Mouse (Mus musculus) hindbrain, embryonic 10.5 days (tissue): Measurements from ENCODE around the gene Nsl1. TPM values are rescaled to one million over a fixed set of nuclear protein-coding genes. Genes with fewer than 3 reads are reported as not detected.
"Not testable (repeated sequence)": the region's sequence is repeated elsewhere in the genome, so short reads cannot be mapped to it uniquely, and the experiment has no call there.

Source experiments
- DNase-seq: peaks from one replicate; pipeline ENCODE4 v3.0.0-alpha.2; 2017; ENCODE audit warnings: low spot score
- H3K27ac ChIP-seq: fragments of 300-500 bp; sonication (generic); 2 replicates; pipeline ENCODE4 v1.5.1; 2016; ENCODE audit warnings: mild to moderate bottlenecking, moderate library complexity
- H3K27me3 ChIP-seq: fragments of 300-500 bp; sonication (generic); 2 replicates; pipeline ENCODE4 v1.6.1; 2016; ENCODE audit warnings: mild to moderate bottlenecking; ENCODE audit not compliant: poor library complexity, insufficient read depth, severe bottlenecking
- H3K36me3 ChIP-seq: fragments of 300-500 bp; sonication (generic); 2 replicates; pipeline ENCODE4 v1.6.1; 2016; ENCODE audit warnings: mild to moderate bottlenecking, moderate library complexity
- H3K4me1 ChIP-seq: fragments of 300-500 bp; sonication (generic); replicated peaks from 2 replicates; pipeline ENCODE4 v1.6.1; 2016; ENCODE audit warnings: mild to moderate bottlenecking
- H3K4me3 ChIP-seq: fragments of 300-500 bp; sonication (generic); 2 replicates; pipeline ENCODE4 v1.5.1; 2016; ENCODE audit warnings: mild to moderate bottlenecking, moderate library complexity
- H3K9me3 ChIP-seq: fragments of 300-500 bp; sonication (generic); 2 replicates; pipeline ENCODE4 v1.6.1; 2016; ENCODE audit warnings: mild to moderate bottlenecking, moderate library complexity
- WGBS: fragments of 180-500 bp; shearing (Covaris S2); methylation state at CpG from one replicate; pipeline ENCODE4 v1.1.7; 2016; 5-methylcytosine and 5-hydroxymethylcytosine counted together
- polyA plus RNA-seq: library from polyadenylated mRNA; unstranded; fragments of >200 nt; fragmentation: Nextera tagmentation; extraction: Ambion mirVana; gene quantifications from 2 replicates; pipeline ENCODE4 v1.2.1, GENCODE M21; 2016

The Nsl1 gene
- polyA plus RNA-seq: 25.5 and 31.0 TPM in 2 replicates

DNA sequence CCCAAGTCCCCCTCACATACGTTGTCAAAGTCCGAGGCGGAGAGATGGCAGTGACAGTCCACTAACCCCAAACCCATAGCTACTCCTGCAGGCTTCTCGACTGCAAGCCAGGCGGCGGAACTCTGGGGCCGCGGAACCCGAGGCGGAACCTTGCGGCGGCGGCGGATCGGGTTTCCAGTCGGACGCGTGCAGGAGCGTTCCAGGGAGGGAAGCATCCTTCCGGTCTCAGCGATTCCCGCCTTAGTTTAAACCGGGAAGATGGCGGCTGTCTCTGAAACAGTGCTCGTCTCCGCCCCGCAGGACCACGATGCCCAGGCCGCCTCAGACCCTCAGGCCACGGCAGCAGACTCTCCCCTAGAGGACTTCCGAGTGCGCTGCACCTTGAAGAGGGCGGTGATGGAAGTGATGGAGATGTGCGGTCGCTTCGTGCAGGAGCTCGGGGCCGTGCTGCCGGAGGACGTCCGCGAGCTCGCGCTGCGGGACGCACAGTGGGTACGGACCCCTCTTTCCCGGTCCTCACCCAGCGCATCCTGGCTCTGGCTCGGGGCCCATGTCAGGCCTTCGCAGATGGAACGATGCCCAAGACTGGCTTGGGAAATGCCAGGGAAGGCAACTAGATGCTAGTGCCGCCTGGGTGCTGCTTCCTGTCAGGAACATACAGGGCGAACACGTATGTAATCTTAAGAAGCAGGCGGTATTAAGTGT lies at the start of gene Nsl1, which contains the start of gene Tatdn3:
TSS of gene Nsl1 (plus strand) at position 232 of the 705 bp plus-strand sequence.
TSS of gene Tatdn3 (minus strand) at position 152 of the 705 bp plus-strand sequence.
- peak within 1 kb of the TSS; percentile 88 for H3K4me3 ChIP-seq
- under 1% methylated on average over 56 of the region's 56 CpGs for WGBS
- peak; percentile 88 for DNase-seq
- peaks cover 27% of the 10 kb centered on the region for H3K4me1 ChIP-seq
- peaks cover 33% of the 10 kb centered on the region for H3K36me3 ChIP-seq
- no peaks in the 10 kb centered on the region; the same call in 1 of the 2 replicates for H3K27me3 ChIP-seq
- H3K9me3 ChIP-seq: no peaks in the 10 kb centered on the region
- H3K27ac ChIP-seq: peak within 1 kb of the TSS; percentile 95

DNA sequence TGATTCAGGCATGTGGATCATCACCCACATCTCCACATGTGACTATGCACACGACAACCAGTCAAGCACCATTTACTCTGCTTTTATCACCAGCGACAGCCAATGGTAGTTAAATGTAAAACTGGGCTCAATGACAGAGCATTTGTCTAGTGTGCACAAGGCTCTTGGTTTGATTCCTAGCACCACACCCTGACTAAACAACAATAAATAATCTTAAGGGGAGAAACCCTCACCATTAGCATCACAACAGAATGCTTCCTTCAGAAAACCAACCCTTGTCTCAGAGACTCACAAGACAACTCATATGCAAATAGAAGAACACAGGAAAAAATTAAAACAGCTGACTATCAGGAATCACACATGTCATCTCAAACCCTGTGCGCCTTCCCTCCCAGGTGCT lies 48.5 kb upstream of the Nsl1 start:
- H3K4me1 ChIP-seq: no peaks in the 10 kb centered on the region
- no peaks in the 10 kb centered on the region for H3K27me3 ChIP-seq
- H3K27ac ChIP-seq: no peak overlapping the region
- H3K36me3 ChIP-seq: peaks cover 61% of the 10 kb centered on the region
- H3K4me3 ChIP-seq: no peak overlapping the region
- WGBS: 92% methylated on average over 3 of the region's 3 CpGs
- no peak for DNase-seq
- no peaks in the 10 kb centered on the region for H3K9me3 ChIP-seq

DNA sequence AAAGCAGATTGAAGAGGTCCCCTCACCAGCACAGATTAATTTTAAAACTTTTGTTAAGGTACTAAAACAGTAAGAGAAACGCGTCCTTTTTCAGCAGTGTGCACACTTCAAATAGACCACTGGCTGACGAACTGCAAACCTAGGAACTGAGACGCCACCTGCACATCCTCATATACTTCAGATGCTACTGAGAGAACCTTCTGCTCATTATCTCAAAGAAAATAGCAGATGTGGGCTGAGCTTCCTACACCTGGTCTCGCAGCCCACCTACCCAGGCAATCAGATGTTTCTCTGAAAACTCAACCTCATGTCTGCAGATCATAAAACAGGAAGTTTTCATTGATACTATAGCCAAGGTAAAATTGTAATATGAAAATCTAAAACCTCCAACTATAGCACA lies 43.0 kb upstream of the Nsl1 start:
- DNase-seq: no peak
- peaks cover 6% of the 10 kb centered on the region for H3K4me1 ChIP-seq
- WGBS: 96% methylated on average over 5 of the region's 5 CpGs
- H3K27ac ChIP-seq: no peak overlapping the region
- no peak overlapping the region for H3K4me3 ChIP-seq
- H3K9me3 ChIP-seq: no peaks in the 10 kb centered on the region
- peaks cover 21% of the 10 kb centered on the region for H3K36me3 ChIP-seq
- no peaks in the 10 kb centered on the region for H3K27me3 ChIP-seq

DNA sequence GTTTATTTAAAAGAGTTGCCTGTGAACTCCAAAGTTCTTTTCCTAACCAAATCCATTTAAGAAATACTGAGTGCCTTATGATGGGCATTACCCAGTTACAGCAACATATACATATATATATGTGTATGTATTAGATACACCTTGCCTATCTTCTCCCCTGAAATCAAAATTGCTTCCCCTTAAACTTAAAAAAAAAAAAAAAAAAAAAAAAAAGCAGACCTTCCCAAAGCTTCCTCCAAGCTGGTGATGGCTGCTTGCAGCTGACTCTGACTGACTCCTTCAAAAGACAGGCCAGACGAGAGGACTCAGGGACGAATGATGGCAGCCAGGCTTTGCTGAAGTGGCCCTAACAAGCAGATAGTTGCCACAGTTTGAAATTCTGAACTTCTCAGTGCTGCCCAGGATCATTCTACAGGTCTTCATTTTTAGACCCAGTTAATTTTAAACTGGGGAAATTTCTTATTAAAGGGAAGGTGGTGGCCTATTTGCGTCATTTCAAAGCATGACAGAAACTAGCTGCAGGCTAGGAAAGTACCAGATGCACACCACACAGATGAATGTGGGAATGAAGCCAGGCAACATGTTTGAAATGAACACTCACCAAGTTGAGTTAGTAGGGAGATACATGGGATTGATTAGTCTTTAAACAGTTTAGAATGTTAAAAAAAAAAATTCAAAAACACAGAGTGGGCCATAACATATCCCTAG lies 42.4 kb upstream of the Nsl1 start:
- H3K27ac ChIP-seq: no peak overlapping the region
- DNase-seq: no peak

DNA sequence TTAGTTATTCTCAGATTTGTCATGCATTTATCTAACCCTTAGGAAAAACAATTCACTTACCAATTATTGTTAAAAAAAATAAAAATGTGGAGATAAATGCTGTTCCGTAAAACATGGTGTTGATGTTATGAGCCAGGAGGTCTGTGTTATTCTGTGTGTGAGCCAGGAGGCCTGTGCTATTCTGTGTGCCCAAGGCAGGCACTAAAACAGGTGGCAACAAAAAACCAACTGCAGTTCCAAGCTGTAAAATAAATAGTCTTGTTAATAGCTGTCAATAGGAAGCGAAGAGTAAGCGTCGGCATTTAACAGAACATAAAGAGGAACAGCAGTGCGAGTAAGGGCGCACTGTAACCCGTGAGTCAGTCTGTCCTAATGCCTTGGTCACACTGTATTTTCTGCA lies 41.8 kb upstream of the Nsl1 start:
- 92% methylated on average over 7 of the region's 7 CpGs for WGBS
- H3K4me1 ChIP-seq: peaks cover 18% of the 10 kb centered on the region
- no peaks in the 10 kb centered on the region for H3K27me3 ChIP-seq
- H3K4me3 ChIP-seq: no peak overlapping the region
- no peak for DNase-seq
- H3K36me3 ChIP-seq: peaks cover 14% of the 10 kb centered on the region
- H3K9me3 ChIP-seq: no peaks in the 10 kb centered on the region
- H3K27ac ChIP-seq: no peak overlapping the region

More for the DNA sequence above, 42.4 kb upstream of the Nsl1 start:
- H3K36me3 ChIP-seq: peaks cover 15% of the 10 kb centered on the region
- no peaks in the 10 kb centered on the region for H3K9me3 ChIP-seq
- H3K4me1 ChIP-seq: peaks cover 12% of the 10 kb centered on the region
- no peak overlapping the region for H3K4me3 ChIP-seq
- H3K27me3 ChIP-seq: no peaks in the 10 kb centered on the region
- WGBS: 94% methylated on average over 3 of the region's 3 CpGs

DNA sequence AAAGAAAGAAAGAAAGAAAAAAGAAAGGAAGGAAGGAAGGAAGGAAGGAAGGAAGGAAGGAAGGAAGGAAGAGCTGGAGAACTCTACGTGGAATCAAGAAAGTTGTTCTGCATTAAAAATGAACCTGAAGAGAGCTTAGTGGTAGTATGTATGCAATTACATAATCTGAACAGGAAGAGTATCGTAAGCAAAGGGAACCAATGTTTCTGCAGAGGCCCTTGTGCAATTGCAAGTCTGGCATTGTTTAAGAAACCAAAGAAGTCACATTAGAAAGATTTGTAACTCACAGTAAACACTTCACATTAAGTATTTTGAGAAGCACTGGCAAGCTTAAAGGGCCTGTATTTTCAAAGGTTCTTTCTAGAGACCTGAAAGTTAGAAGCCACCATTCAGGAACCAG lies 39.7 kb upstream of the Nsl1 start:
- Histone ChIP-seq H3K27me3 (no peaks in the 10 kb centered on the region), H3K9me3 (no peaks in the 10 kb centered on the region), H3K36me3 (peaks cover 14% of the 10 kb centered on the region), H3K27ac (no peak overlapping the region), H3K4me1 (peaks cover 31% of the 10 kb centered on the region), H3K4me3 (no peak overlapping the region)
- 93% methylated on average over 2 of the region's 2 CpGs for WGBS
- DNase-seq: no peak

DNA sequence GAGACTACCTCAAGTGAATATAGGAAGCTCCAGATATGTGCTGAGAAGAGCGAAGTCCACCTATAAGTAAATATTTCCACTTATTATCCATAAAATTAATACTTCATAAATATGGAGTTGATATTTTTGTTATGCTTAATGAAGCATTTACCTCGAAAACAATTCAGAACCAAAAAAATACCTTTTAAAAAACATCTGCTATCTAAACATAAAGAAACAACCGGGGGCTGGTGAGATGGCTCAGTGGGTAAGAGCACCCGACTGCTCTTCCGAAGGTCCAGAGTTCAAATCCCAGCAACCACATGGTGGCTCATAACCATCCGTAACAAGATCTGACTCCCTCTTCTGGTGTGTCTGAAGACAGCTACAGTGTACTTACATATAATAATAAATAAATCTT lies 39.0 kb upstream of the Nsl1 start:
- H3K4me1 ChIP-seq: peaks cover 31% of the 10 kb centered on the region
- not testable (repeated sequence) for H3K9me3 ChIP-seq, H3K4me3 ChIP-seq, DNase-seq, H3K27me3 ChIP-seq, H3K27ac ChIP-seq
- H3K36me3 ChIP-seq: peaks cover 14% of the 10 kb centered on the region
- WGBS: 96% methylated on average over 6 of the region's 6 CpGs

DNA sequence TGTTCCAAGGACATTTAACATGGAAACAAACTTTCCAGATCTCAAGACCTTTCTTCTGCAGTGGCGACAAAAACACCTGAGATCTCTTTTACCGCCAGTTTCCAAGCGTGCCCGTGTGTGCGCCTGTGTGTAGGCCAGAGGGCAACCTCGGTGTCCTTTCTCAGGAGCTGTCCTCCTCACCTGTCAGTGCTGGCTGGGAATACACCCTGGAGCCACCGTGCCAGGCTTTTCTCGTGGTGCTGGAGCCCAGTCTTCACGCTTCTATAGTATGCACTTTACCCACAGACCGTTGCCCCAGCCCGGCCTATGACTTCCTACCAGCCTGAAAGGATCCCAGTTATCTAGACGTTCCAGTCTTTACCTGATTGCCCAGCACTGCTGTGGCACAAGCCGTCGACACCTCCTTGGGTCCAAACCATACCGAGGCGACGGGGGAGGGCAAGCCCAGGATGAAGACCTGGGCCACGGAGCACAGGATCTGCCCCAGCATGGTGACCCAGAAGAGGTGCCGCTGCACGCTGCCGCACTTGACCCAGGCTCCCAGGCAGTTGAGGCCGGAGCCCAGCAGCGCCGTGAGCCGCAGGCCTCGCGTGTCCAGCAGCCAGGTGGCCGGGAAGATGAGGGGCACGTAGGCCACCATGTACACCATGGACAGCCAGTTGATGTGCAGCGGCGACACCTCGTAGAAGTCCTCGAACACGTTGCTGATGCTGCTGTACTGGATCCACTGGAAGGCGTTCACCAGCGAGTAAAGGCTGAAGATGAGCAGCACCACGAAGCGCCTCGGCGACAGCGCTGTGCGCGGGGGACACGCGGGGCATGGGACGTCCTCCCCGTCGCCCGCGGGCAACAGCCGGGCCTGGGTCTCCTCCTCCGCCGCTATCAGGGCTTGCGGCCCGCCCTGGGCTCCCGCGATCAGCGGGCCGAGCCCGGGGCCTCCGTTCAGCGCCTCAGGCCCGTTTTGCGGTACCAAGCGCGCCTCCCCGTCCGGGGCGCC lies 37.5 kb upstream of the Nsl1 start:
- Histone ChIP-seq H3K4me1 (peaks cover 31% of the 10 kb centered on the region), H3K36me3 (peaks cover 10% of the 10 kb centered on the region)

DNA sequence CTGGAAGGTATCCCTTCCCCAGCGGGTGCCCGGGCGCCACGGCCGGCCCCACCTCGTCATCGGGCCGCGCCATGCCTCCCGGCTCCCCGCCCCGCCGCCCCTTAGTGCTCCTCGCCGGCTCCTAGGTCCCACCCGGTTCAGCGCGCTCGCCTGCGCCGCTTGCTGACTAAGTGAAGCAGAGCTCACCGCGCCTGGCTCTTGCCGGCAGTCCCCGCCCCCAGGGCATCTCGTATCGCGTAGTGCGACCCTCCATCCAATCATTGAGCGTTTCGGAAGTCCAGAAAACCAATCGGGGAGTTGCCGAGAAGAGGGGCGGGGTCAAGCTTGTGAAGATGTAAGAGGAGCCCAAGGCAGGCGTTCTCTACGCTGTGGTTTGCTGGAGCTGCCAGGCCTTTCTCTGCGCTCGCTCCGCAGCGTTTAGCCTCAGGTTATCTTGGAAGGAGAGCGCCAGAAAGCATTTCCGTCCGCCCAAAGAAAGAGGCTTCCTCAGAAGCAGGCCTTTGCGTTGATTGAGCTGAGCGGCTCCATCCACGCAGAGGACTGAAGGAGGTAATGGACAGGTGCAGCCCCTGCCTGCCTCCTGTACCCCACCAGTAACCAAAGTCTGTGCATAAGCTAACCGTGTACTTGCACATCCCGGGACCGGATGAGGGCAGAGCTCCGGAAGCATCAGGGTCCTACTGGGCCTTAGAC lies 36.6 kb upstream of the Nsl1 start, which contains the start of gene Flvcr1:
TSS of gene Flvcr1 (minus strand) at position 138 of the 693 bp plus-strand sequence.
- peak within 1 kb of the TSS; percentile 71 for H3K4me3 ChIP-seq
- H3K27me3 ChIP-seq: no peaks in the 10 kb centered on the region
- peaks cover 10% of the 10 kb centered on the region for H3K36me3 ChIP-seq
- no peaks in the 10 kb centered on the region for H3K9me3 ChIP-seq
- DNase-seq: peak; percentile 99
- peak within 1 kb of the TSS; percentile 93 for H3K27ac ChIP-seq
- under 1% methylated on average over 50 of the region's 50 CpGs for WGBS
- H3K4me1 ChIP-seq: peaks cover 31% of the 10 kb centered on the region

More for the DNA sequence above, 37.5 kb upstream of the Nsl1 start:
- Histone ChIP-seq H3K4me3 (peak overlapping the region; percentile 71), H3K27ac (peak overlapping the region; percentile 93), H3K27me3 (no peaks in the 10 kb centered on the region), H3K9me3 (no peaks in the 10 kb centered on the region)
- DNase-seq: no peak
- WGBS: 2% methylated on average over 69 of the region's 69 CpGs

DNA sequence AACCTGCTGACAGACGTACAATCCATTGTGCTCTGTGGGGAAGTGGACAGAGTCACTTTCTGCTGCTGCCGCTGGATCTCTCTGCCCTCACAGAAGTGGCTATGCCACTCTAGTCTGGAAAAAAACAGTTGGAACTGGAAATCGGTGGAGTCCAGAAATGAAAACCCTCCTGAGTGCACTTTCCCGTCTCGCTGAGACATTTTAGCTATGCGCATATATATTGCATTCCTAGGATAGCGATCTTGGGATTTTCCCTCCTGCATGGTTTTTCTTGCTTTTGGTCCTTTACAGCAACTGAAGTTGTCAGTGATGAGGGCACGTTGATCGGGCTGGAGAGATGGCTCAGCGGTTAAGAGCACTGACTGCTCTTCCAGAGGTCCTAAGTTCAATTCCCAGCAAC lies 32.6 kb upstream of the Nsl1 start:
- Histone ChIP-seq H3K9me3 (no peaks in the 10 kb centered on the region), H3K36me3 (no peaks in the 10 kb centered on the region), H3K4me3 (no peak overlapping the region), H3K27me3 (no peaks in the 10 kb centered on the region), H3K4me1 (peaks cover 20% of the 10 kb centered on the region), H3K27ac (no peak overlapping the region)
- WGBS: 73% methylated on average over 10 of the region's 10 CpGs
- no peak for DNase-seq

DNA sequence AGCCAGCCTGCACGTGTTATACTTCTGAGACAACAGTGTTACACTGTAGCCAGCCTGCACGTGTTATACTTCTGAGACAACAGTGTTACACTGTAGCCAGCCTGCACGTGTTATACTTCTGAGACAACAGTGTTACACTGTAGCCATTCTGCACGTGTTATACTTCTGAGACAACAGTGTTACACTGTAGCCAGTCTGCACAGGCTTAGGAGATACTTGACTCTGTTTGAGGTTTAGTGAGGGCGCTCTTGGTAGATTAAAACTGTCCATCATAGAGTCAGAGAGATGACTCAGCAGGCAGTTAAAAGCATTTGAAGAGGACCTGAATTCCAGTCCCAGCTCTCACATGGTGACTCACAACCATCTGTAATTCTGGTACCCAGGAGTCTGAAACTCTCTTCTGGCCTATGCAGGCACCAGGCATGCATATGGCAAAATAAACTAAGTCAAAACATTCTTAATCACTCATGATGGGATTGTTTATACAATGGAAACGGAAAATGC lies 31.8 kb upstream of the Nsl1 start:
- peaks cover 16% of the 10 kb centered on the region for H3K4me1 ChIP-seq
- H3K27ac ChIP-seq, DNase-seq, H3K4me3 ChIP-seq, H3K27me3 ChIP-seq, H3K9me3 ChIP-seq, H3K36me3 ChIP-seq: not testable (repeated sequence)
- WGBS: 82% methylated on average over 6 of the region's 6 CpGs

DNA sequence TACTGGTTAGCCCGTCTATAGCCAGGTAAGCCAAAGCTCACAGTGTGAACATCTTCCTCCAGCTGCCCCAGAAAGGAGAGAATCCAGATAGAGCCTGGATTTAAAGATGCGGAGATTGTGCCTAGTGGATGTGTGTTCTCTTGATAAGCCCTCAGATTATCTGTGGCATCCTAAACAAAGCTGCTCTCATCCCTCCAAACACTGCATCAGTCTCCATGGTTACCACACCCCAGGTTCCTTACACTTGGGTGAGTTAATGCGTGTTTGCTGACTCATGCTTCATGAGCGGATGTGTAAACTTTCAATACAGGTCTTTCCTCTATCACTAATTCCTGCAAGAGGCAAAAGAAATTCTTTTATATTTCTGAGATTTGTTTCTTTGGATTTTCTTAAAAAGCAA lies 27.2 kb upstream of the Nsl1 start:
- H3K27me3 ChIP-seq: no peaks in the 10 kb centered on the region
- DNase-seq: no peak
- no peak overlapping the region for H3K27ac ChIP-seq
- 36% methylated on average over 4 of the region's 4 CpGs for WGBS
- H3K4me1 ChIP-seq: peaks cover 5% of the 10 kb centered on the region; the same call in 1 of the 2 replicates
- H3K4me3 ChIP-seq: no peak overlapping the region
- H3K9me3 ChIP-seq: no peaks in the 10 kb centered on the region
- H3K36me3 ChIP-seq: no peaks in the 10 kb centered on the region
